Mouse (Mus musculus): ENCODE results near the gene Nsun6.

GRCm38 (mm10) chr2:15067091-15067490, 12.2 kb upstream of the Nsun6 start:
- no peak for TF ChIP-seq CTCF (IDR thresholded peaks at IDR 0.05; ENCODE audit: low read depth)
- no peak for TF ChIP-seq EP300 (IDR thresholded peaks at IDR 0.05; ENCODE audit: low read depth)
